Mouse (Mus musculus): ENCODE data around the gene Cers6. TPM values are rescaled to one million over a fixed set of nuclear protein-coding genes. Genes with fewer than 3 reads are reported as not detected.

The Cers6 gene
- polyA plus RNA-seq, 1 experiment, result 17.8 TPM

DNA sequence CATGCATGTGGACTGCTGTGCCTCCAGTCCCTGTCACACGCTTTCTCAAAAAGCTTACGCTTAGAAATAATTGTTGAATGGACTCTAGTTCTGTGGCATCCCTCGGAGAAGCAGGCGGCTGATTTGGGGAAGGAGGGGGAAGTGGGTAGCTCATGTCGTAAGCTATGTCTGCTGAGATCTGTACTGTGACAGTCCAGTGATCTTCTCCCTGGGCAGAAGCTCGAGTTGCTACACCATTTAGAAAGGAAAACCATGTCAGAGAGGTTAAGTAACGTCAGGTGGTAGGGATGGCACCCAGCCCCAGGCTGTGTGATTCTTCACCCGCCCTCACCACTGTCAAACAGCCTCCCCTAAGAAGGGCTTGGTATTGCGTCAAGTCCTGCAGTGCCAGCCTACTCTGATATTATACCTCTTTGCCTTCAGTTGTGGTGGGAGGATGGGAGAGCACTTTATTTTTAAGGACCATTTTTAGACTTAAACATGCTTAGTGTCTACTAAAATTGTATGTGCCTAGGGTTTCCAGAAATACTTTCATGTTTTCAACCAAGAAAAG is 154.0 kb downstream of the Cers6 start:
- no peak for DNase-seq (ENCODE audit: low read depth)

GRCm38 (mm10) chr2:69015822-69016221 is 154.6 kb downstream of the Cers6 start:
- no peak for DNase-seq (ENCODE audit: low read depth)

DNA sequence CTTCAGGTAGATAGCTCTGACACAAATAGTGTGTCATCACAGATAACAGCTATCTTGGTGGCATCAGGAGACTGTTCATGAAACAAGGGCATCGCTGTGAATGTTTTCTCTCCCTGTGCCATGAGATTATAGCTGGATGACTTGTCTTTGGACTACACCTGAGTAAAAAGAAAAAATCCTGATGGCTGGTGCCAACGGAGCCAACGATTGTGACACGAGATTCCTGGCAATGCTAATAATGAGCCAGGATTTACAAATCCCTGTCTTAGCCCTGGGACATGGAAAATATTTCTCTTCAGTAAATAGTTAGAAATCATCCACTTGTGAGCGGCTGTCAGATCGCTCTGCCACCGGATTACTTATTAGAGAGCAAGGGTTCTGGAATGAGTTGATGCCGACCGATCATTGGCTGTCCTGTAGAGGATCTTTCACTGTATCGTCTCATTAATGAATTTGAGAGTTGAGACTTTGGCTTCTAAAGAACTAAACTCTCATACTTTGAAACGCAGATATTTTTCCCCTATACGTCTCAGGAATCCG is 157.9 kb downstream of the Cers6 start:
- peak; percentile 42 for DNase-seq (ENCODE audit: low read depth)

DNA sequence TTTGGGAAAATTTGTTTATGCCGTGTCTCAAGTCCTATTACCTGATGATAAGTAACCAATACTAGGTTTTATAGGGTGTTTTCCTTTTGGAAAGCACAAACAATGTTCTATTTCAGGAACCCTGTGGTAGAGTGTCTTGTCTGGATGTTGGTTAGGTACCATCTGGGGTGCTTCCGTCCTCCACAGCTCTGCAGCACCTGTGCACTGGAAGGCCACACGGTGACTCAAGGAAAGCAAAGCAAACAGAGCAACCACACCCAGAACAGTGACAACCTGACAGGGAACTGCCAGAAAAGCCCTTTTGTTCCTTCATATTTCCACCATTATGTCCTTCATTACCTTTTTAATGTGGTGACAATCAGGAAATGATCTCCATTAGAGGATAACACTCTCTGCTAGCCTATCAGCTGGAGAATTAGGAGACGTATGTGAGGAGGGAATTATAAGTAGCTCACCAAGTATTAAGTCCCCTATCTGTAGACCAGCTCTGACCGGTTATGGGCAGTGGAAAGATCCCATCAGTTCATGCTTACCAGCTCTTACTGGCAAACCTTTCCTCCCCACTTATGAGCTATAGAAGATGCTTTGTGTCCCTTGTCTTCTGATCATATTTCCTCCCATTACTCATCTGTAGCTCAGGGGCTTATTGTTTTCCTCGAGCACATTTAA is 158.7 kb downstream of the Cers6 start:
- DNase-seq (ENCODE audit: low read depth), result no peak

GRCm38 (mm10) chr2:69020636-69021310 is 159.5 kb downstream of the Cers6 start:
- no peak for DNase-seq (ENCODE audit: low read depth)

DNA sequence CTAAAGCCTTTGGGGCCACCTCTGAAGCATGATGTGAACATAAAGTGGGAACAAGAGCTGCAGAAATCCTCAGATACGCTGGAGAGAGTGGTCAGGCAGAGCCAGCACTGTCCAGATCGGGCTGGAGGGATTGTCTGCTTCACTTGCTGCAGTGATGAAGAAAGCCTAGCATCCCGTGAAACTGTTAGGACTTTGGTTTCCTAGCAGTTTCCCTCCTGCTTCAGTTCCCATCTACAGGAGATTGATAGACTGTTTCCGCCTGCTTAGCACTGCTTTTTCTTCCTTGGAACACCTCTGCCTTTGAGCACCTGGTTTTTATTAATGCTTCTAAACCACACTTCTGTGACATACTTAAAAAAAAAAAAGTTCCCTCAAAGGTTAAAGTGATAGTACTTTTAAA is 160.3 kb downstream of the Cers6 start:
- no peak for DNase-seq (ENCODE audit: low read depth)

- no peak for DNase-seq (ENCODE audit: low read depth)
Measured at GRCm38 (mm10) chr2:69024856-69025255, 163.6 kb downstream of the Cers6 start.

DNA sequence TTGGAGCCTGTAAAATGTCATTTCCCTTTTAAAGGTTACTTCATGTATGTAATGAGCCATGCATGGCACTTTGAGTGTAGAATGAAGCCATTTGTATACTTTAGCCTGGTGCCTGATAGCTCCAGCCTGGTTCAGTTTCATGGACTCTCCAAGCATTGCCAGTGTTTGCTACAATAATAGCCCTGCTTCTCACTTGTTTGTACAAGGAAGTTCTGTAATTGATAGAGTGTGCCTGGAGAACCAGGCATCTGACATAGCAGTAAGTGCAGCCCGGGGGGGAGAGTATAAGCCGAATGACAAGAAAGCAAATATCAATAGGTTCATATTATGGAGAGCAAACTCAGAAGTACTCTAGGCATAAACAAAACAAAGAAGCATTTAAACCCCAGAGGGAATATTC is 171.3 kb downstream of the Cers6 start:
- no peak for DNase-seq (ENCODE audit: low read depth)

DNA sequence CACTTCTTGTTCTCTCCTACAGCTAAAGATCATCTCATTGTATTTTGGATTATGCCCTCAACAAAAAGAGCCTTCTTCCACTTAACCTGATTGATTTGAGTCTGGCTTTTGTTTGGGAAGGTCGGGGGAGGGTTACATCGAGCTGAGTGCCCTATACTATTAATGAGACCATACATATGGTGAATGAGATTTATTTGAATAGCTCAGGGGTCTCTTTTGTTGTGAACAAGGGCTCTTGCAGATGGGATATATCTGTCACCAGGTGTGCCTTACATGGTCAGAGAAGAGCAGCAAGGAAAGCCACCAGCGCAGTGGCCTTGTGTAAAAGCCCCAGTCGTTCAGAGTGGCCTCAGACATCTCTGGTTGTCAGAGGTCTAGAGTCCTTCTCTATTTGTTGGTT is 174.2 kb downstream of the Cers6 start:
- no peak for DNase-seq (ENCODE audit: low read depth)

- no peak for DNase-seq (ENCODE audit: low read depth)
Measured at GRCm38 (mm10) chr2:69037362-69037761, 176.1 kb downstream of the Cers6 start.

GRCm38 (mm10) chr2:69042327-69043106 is 181.3 kb downstream of the Cers6 start:
- DNase-seq (ENCODE audit: low read depth), result no peak

DNA sequence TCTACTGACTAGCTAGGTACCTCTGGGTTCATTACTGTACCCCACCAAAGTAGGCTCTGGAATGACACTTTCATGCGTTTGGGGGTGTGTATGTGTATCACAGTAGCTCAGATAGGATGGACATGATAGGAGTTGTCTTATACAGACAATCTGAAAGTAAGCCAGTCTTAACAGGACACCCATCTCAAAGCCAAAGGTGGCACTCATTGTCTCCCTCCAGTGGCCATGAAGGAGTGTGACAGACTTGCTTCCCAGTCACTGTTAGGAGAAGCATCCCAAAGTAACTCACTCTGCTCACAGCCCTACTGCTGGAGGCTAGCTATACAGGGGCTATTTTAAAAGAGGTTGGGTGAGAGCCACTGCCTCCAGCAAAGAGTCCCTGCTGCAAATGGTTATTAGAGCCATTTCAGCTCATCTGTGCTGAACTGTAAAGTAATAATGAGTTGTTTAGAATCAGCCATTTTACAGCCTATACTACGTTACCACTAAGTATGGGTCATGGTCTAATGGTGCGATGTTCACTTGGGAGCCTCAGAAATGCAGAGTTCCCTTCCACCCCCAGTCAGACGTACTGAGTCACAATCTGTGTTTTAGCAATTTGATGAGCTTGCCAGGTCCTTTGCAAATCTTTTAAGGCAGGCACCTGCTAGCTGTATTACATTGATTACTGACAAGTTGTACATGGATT is 182.3 kb downstream of the Cers6 start:
- no peak for DNase-seq (ENCODE audit: low read depth)

- DNase-seq (ENCODE audit: low read depth), result no peak
Measured at GRCm38 (mm10) chr2:69045926-69046325, 184.7 kb downstream of the Cers6 start.

DNA sequence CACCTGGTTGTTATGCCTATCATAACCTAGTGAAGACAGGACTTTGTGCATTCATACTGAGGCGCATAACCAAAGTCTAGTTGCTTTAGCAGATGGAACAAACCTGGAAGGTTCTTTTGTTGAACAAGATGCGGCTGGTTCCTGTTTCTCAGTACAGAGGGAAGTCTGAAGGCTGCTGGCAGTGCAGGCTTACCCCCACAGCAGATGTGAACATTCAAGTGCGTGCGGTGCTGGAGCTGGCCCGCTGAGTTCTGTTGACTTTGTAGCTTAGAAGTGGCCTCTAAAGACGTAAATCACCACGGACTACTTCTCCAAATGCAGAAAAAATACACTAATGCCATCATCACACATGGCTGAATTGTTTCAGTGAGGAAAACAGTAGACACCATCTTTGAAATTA is 186.1 kb downstream of the Cers6 start:
- DNase-seq (ENCODE audit: low read depth), result no peak

GRCm38 (mm10) chr2:69047805-69048204 is 186.6 kb downstream of the Cers6 start:
- DNase-seq (ENCODE audit: low read depth), result no peak

- no peak for DNase-seq (ENCODE audit: low read depth)
Measured at GRCm38 (mm10) chr2:69049179-69049578, 187.9 kb downstream of the Cers6 start.

DNA sequence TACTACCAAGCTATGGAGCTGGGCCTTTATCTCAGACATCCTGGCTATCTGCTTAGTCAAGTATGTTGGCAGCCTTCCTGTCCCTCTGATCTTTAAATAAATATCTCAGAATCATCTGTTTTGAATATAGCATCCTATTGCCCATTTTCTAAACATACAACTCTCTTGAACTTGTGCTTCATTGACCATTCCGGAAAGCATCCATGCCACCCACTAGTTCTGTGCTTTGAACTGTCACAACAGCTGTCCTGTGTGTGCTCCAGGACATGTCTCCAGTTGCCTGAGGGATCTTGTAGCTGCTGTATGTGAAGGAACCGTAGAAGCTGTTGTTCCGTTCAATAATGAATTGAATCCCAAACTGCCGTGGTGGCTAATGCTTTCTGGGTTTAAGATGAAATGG is 188.9 kb downstream of the Cers6 start:
- no peak for DNase-seq (ENCODE audit: low read depth)

DNA sequence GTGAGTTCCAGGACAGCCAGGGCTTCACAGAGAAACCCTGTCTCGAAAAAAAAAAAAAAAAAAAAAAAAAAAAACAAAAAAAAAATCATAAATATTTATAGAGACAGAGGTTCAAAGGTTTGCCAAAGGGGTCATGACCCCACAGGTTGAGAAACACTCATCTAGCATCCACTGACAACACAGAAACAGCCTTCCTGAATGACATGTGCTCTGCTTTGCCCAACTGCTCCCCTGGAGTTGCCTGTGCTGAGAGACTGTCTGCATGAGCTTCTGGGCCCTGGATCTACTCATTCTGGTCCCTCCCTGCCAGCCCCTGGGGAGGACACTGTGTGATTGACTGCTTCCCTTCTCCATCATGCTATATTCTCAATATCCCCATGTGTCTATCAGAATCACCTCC is 190.4 kb downstream of the Cers6 start:
- DNase-seq (ENCODE audit: low read depth), result no peak

- DNase-seq (ENCODE audit: low read depth), result no peak
Measured at GRCm38 (mm10) chr2:69053210-69053858, 192.1 kb downstream of the Cers6 start.

GRCm38 (mm10) chr2:69054279-69054678 is 193.0 kb downstream of the Cers6 start:
- DNase-seq (ENCODE audit: low read depth), result no peak

DNA sequence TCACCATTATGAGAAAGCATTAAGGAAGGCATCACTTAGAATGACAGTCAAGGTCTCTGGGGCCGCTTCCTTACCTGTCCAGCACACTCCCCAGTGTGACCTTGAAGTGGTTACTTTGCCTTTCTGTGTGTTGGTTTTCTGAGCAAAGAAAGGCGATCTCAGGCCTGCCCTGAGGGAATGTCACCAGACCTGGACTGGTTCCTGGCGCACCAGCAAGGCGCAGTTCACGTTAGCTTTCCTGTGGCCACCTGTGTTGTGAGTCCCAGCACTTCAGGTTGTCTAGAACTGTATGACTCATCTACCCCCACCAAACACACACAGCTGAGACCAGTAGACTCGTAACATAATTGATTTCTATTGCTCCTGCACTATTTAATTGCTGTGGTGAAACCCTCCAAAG is 193.9 kb downstream of the Cers6 start:
- no peak for DNase-seq (ENCODE audit: low read depth)

Measured in gonadal fat pad, adult 2 months (tissue).